In the genomic region with DNA sequence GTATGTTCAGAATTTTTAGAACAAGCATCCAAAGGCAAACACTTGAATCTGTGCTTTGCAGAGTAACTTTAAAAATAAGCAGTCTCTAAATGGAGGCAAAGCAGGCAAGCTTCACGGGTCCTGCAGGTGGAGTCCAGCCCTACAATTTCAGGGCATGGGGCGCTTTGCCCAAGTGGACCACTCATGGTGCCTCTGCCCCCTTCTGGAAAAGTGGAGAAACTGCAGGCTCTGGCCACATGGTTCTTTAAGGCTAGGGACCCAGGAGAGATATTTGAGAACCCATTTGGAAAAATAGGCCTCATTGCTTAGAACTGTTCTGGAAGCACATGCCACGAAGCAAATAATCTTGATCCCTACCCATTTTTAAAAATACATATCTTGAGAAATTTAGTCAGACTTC, we compare ENCODE assay signal across 9 mouse cellular contexts. TPM values are rescaled to one million over a fixed set of nuclear protein-coding genes. Genes with fewer than 3 reads are reported as not detected.
A peak's percentile ranks its signal among the peaks of the same experiment; 100 is the strongest.
DNase-seq lines count a peak whose midpoint lies in the region; ATAC-seq and TF ChIP-seq lines count a peak whose summit lies in the region.
"Had no signal": no experiment of that assay in that cellular context is flagged by ENCODE, and none has a peak within 500 bp of the region (broad histone marks: within the 10 kb centered on the region; RNA-seq: fewer than 3 reads in every experiment).

No protein-coding gene starts in this region.

- no peak overlapping the region for H3K9ac ChIP-seq in heart, embryonic 11.5 days (ENCODE audit: low read depth, low read length)
- H3K9ac ChIP-seq: neural tube, embryonic 12.5 days had no signal

- H3K4me1 ChIP-seq in heart, embryonic 11.5 days (ENCODE audit: control insufficient read depth, insufficient read depth, low read length), result no peaks in the 10 kb centered on the region
- peaks cover 3% of the 10 kb centered on the region for H3K4me1 ChIP-seq in bone marrow, adult 2 months (ENCODE audit: control insufficient read depth, insufficient read depth, low read length)
- H3K4me1 ChIP-seq: neural tube, embryonic 12.5 days had no signal

- H3K36me3 ChIP-seq in heart, embryonic 11.5 days (ENCODE audit: control insufficient read depth, insufficient read depth, low read length), result no peaks in the 10 kb centered on the region
- H3K36me3 ChIP-seq: neural tube, embryonic 12.5 days had no signal

- H3K27ac ChIP-seq in heart, embryonic 11.5 days (ENCODE audit: low read depth, low read length), result no peak overlapping the region
- H3K27ac ChIP-seq in bone marrow, adult 2 months (ENCODE audit: control insufficient read depth, insufficient read depth, low read depth, low read length, poor library complexity), result no peak overlapping the region
- H3K27ac ChIP-seq: neural tube, embryonic 12.5 days had no signal

- H3K4me2 ChIP-seq in heart, embryonic 11.5 days, result no peak overlapping the region
- H3K4me2 ChIP-seq: neural tube, embryonic 12.5 days had no signal

- peak; percentile 80 to 84 for DNase-seq in heart, adult 18-20 months
- peak; percentile 26 for DNase-seq in hindlimb bud, embryonic 11.5 days (ENCODE audit: extremely low spot score, low read depth, low spot score)
- DNase-seq in left cerebral cortex, postnatal 25 days (ENCODE audit: low spot score in 2 of 2), result peak; percentile 37 to 49
- peak; percentile 74 for DNase-seq in testis, postnatal 10 days (ENCODE audit: low spot score)

- no peaks in the 10 kb centered on the region for H3K27me3 ChIP-seq in heart, embryonic 11.5 days (ENCODE audit: control insufficient read depth, insufficient read depth, low read length)
- H3K27me3 ChIP-seq: neural tube, embryonic 12.5 days had no signal

- WGBS in heart, embryonic 11.5 days (ENCODE audit: insufficient replicate concordance), result 5% methylated on average over 3 of the region's 3 CpGs
- 9% methylated on average over 3 of the region's 3 CpGs for WGBS in bone marrow, adult 2 months

- no peak for TF ChIP-seq POLR2A in bone marrow, adult 2 months (IDR thresholded peaks at IDR 0.05; ENCODE audit: borderline replicate concordance, control insufficient read depth, low read depth, low read length)

- peak; percentile 88 for TF ChIP-seq CTCF in bone marrow, adult 2 months (IDR thresholded peaks at IDR 0.05; ENCODE audit: control insufficient read depth, insufficient read depth, low read length)

- ATAC-seq in heart, embryonic 11.5 days (replicated peaks; ENCODE audit: insufficient number of reproducible peaks, low FRiP score, low TSS enrichment), result no peak
- peak; percentile 89 for ATAC-seq in erythroid progenitor cell, adult 5-6 weeks (replicated peaks; ENCODE audit: low FRiP score, poor library complexity, severe bottlenecking)
- peak; percentile 85 for ATAC-seq in neutrophil, adult 5-6 weeks (ENCODE audit: extremely low read depth, insufficient number of reproducible peaks, low FRiP score, poor library complexity, severe bottlenecking)

- intact Hi-C loops in left cerebral cortex, postnatal 25 days (cut with DNase I), result loop anchor here (2.0 kb wide), 1 partner anchor 88 kb away; no protein-coding TSS in a partner anchor

- H3K4me3 ChIP-seq in heart, embryonic 11.5 days (ENCODE audit: low read depth, low read length), result no peak overlapping the region
- no peak overlapping the region for H3K4me3 ChIP-seq in bone marrow, adult 2 months (replicated peaks; ENCODE audit: control insufficient read depth, low read depth, low read length)
- H3K4me3 ChIP-seq: neural tube, embryonic 12.5 days had no signal

- H3K9me3 ChIP-seq in heart, embryonic 11.5 days (replicated peaks; ENCODE audit: control insufficient read depth, low read length), result no peaks in the 10 kb centered on the region
- H3K9me3 ChIP-seq: neural tube, embryonic 12.5 days had no signal

RNA-seq across cellular contexts. Expression of a gene that starts 30.5 kb away (rescaled TPM):
- total RNA-seq in heart, adult 18-20 months (2021), result 10 to 100 TPM; 10.5 to 13.3 TPM
- 5.9 and 7.1 TPM in 2 replicates for polyA plus RNA-seq in heart, embryonic 11.5 days (2014; fragmentation: Nextera tagmentation; extraction: Ambion mirVana)
- 12.5 and 20.0 TPM in 2 replicates for polyA plus RNA-seq in bone marrow, adult 2 months (2011; ENCODE audit: insufficient read depth, insufficient read length, low replicate concordance, missing spikeins)
- 20.9 and 23.5 TPM in 2 replicates for total RNA-seq in erythroid progenitor cell, adult 5-6 weeks (2015; ENCODE audit: low replicate concordance)
- total RNA-seq in erythroid progenitor cell, adult 5-6 weeks (2017; ENCODE audit: low replicate concordance), result 29.0 and 51.1 TPM in 2 replicates
- 10 to 100 TPM; 15.0 to 15.7 TPM for total RNA-seq in left cerebral cortex, postnatal 25 days (2021)
- 79.1 and 84.4 TPM in 2 replicates for total RNA-seq in neutrophil, adult 5-6 weeks (2017)

RNA-seq across cellular contexts. Expression of a gene that starts 35.8 kb away (rescaled TPM):
- total RNA-seq in heart, adult 18-20 months (2021), result 100 to 1,000 TPM; 234 to 244 TPM
- polyA plus RNA-seq in heart, embryonic 11.5 days (2014; fragmentation: Nextera tagmentation; extraction: Ambion mirVana), result 62.5 and 74.7 TPM in 2 replicates
- 17.8 and 25.3 TPM in 2 replicates for polyA plus RNA-seq in bone marrow, adult 2 months (2011; ENCODE audit: insufficient read depth, insufficient read length, low replicate concordance, missing spikeins)
- 8.4 and 12.6 TPM in 2 replicates for total RNA-seq in erythroid progenitor cell, adult 5-6 weeks (2015; ENCODE audit: low replicate concordance)
- total RNA-seq in erythroid progenitor cell, adult 5-6 weeks (2017; ENCODE audit: low replicate concordance), result 29.3 and 32.6 TPM in 2 replicates
- total RNA-seq in left cerebral cortex, postnatal 25 days (2021), result 10 to 100 TPM; 28.3 to 39.1 TPM
- 34.4 and 40.1 TPM in 2 replicates for total RNA-seq in neutrophil, adult 5-6 weeks (2017)

Comparison
In these comparisons a context has a peak if more than half of its experiments do, and no peak if none do; other contexts are left out.
1. DNase-seq: peak in every context shown above with its lines; median percentile 82 in heart, adult 18-20 months; 74 in testis, postnatal 10 days; 43 in left cerebral cortex, postnatal 25 days; 26 in hindlimb bud, embryonic 11.5 days.